Comparison of ENCODE assay signal across 14 mouse cellular contexts in the genomic region with DNA sequence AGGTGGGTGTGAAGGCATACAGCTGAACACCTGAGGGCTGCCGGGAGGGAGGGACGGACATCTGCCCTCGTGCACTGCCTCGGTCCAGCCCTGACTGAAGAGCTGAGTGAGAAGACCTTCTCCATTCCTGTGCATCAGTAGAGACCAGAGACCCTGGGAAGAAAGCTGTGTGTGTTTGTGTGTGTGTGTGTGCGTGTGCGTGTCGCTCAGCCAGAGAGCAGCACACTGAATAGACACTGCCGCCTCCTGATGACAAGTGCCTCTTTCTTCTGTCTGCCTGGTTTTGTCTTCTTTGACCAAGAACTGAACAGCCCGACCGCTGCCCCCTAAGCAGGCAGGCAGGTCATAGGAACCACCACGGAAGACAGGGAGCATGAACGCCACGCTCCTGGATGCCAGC. TPM values are rescaled to one million over a fixed set of nuclear protein-coding genes. Genes with fewer than 3 reads are reported as not detected.
DNase-seq lines count a peak whose midpoint lies in the region; ATAC-seq and TF ChIP-seq lines count a peak whose summit lies in the region.
"Had no signal": no experiment of that assay in that cellular context is flagged by ENCODE, and none has a peak within 500 bp of the region (broad histone marks: within the 10 kb centered on the region; RNA-seq: fewer than 3 reads in every experiment).

No protein-coding gene starts in this region.

- H3K4me3 ChIP-seq in neural tube, embryonic 11.5 days (ENCODE audit: low read depth, low read length), result peak overlapping the region; percentile 25
- H3K4me3 ChIP-seq in forebrain, embryonic 14.5 days (ENCODE audit: low read depth, low read length), result peak overlapping the region; percentile 32
- no peak overlapping the region for H3K4me3 ChIP-seq in limb, embryonic 12.5 days (replicated peaks)
- peak overlapping the region; percentile 19 for H3K4me3 ChIP-seq in olfactory bulb, adult 2 months (ENCODE audit: insufficient read depth, low read depth, low read length)
- H3K4me3 ChIP-seq: erythroblast, embryonic 14.5 days had no signal

- H3K4me1 ChIP-seq in neural tube, embryonic 11.5 days (ENCODE audit: control insufficient read depth, insufficient read depth, low read length), result peaks cover 35% of the 10 kb centered on the region
- H3K4me1 ChIP-seq in forebrain, embryonic 14.5 days (ENCODE audit: control insufficient read depth, insufficient read depth, low read length), result peaks cover 36% of the 10 kb centered on the region
- peaks cover 31% of the 10 kb centered on the region for H3K4me1 ChIP-seq in limb, embryonic 12.5 days (replicated peaks)
- peaks cover 59% of the 10 kb centered on the region for H3K4me1 ChIP-seq in olfactory bulb, adult 2 months (ENCODE audit: control insufficient read depth, insufficient read depth, low read length)

- peak; percentile 33 for DNase-seq in neural tube, embryonic 11.5 days (ENCODE audit: low spot score)
- DNase-seq in neural tube, embryonic 10.5 days (ENCODE audit: extremely low spot score, low spot score), result no peak
- DNase-seq in forebrain, embryonic 14.5 days (ENCODE audit: low spot score), result no peak
- DNase-seq in cerebellum, adult 9-11 months, result no peak
- no peak for DNase-seq in spleen, adult 18-20 months
- DNase-seq: adrenal gland, postnatal 25 days; cerebellum, adult 18-20 months; gastrocnemius, postnatal 36 days; thymus, postnatal 4 days had no signal

- no peak for TF ChIP-seq POLR2A in olfactory bulb, adult 2 months (IDR thresholded peaks at IDR 0.05; ENCODE audit: insufficient read depth, low read depth, low read length)

- ATAC-seq in neural tube, embryonic 11.5 days (ENCODE audit: insufficient read depth, low FRiP score, low TSS enrichment), result no peak
- no peak for ATAC-seq in forebrain, embryonic 14.5 days
- no peak for ATAC-seq in limb, embryonic 12.5 days (ENCODE audit: insufficient number of reproducible peaks, insufficient read depth, low FRiP score, low TSS enrichment, low read depth)
- ATAC-seq in erythroblast, adult 5-6 weeks (replicated peaks; ENCODE audit: low FRiP score, poor library complexity, severe bottlenecking), result no peak
- ATAC-seq: CD4-positive, CD25-positive, alpha-beta regulatory T cell, adult 4 months had no signal

- peaks cover 4% of the 10 kb centered on the region; the same call in 1 of the 2 replicates for H3K36me3 ChIP-seq in neural tube, embryonic 11.5 days (ENCODE audit: control insufficient read depth, insufficient read depth, low read length)
- H3K36me3 ChIP-seq in forebrain, embryonic 14.5 days (ENCODE audit: control insufficient read depth, insufficient read depth, low read length), result peaks cover 14% of the 10 kb centered on the region; the same call in 1 of the 2 replicates
- H3K36me3 ChIP-seq in limb, embryonic 12.5 days, result peaks cover 77% of the 10 kb centered on the region

- peak overlapping the region; percentile 49 for H3K9ac ChIP-seq in neural tube, embryonic 11.5 days (ENCODE audit: low read length)
- peak overlapping the region; percentile 69 for H3K9ac ChIP-seq in forebrain, embryonic 14.5 days (ENCODE audit: low read length)
- H3K9ac ChIP-seq in limb, embryonic 12.5 days (replicated peaks), result no peak overlapping the region

- no peaks in the 10 kb centered on the region for H3K9me3 ChIP-seq in neural tube, embryonic 11.5 days (ENCODE audit: control insufficient read depth, low read length)
- H3K9me3 ChIP-seq in forebrain, embryonic 14.5 days (replicated peaks; ENCODE audit: control insufficient read depth, low read length), result no peaks in the 10 kb centered on the region
- H3K9me3 ChIP-seq in limb, embryonic 12.5 days, result no peaks in the 10 kb centered on the region

- peak overlapping the region; percentile 33 for H3K4me2 ChIP-seq in neural tube, embryonic 11.5 days (ENCODE audit: low read depth)
- peak overlapping the region; percentile 54 for H3K4me2 ChIP-seq in forebrain, embryonic 14.5 days (ENCODE audit: low read length)
- H3K4me2 ChIP-seq in limb, embryonic 12.5 days, result 0 out of 2 replicates have a peak overlapping the region, but pooled peaks have one; percentile 4

- no peaks in the 10 kb centered on the region for H3K27me3 ChIP-seq in neural tube, embryonic 11.5 days (ENCODE audit: control insufficient read depth, insufficient read depth, low read length)
- no peaks in the 10 kb centered on the region for H3K27me3 ChIP-seq in forebrain, embryonic 14.5 days (replicated peaks; ENCODE audit: control insufficient read depth, insufficient read depth, low read length)
- peaks cover 3% of the 10 kb centered on the region; the same call in 1 of the 2 replicates for H3K27me3 ChIP-seq in limb, embryonic 12.5 days

- no peak for TF ChIP-seq CTCF in olfactory bulb, adult 2 months (IDR thresholded peaks at IDR 0.05; ENCODE audit: insufficient read depth, low read depth, low read length)

- 82% methylated on average over 13 of the region's 13 CpGs for WGBS in neural tube, embryonic 11.5 days
- WGBS in forebrain, embryonic 14.5 days, result 55% methylated on average over 13 of the region's 13 CpGs
- WGBS in limb, embryonic 12.5 days, result 93% methylated on average over 13 of the region's 13 CpGs
- WGBS in olfactory bulb, adult 2 months, result 53% methylated on average over 13 of the region's 13 CpGs

- H3K27ac ChIP-seq in neural tube, embryonic 11.5 days (ENCODE audit: low read depth, low read length), result peak overlapping the region; percentile 72
- peak overlapping the region; percentile 86 for H3K27ac ChIP-seq in forebrain, embryonic 14.5 days (ENCODE audit: low read depth, low read length)
- no peak overlapping the region for H3K27ac ChIP-seq in limb, embryonic 12.5 days
- peak overlapping the region; percentile 66 for H3K27ac ChIP-seq in olfactory bulb, adult 2 months (ENCODE audit: insufficient read depth, low read depth, low read length)

RNA-seq across cellular contexts. Expression of a gene that starts 39.1 kb away (rescaled TPM):
- polyA plus RNA-seq in neural tube, embryonic 11.5 days (2014; fragmentation: Nextera tagmentation; extraction: Ambion mirVana), result 0.69 and 0.76 TPM in 2 replicates
- 1.6 TPM in 2 replicates for polyA plus RNA-seq in forebrain, embryonic 14.5 days (2014; fragmentation: Nextera tagmentation; extraction: Ambion mirVana)
- polyA plus RNA-seq in limb, embryonic 12.5 days (2016; fragmentation: Nextera tagmentation; extraction: Ambion mirVana), result 1.2 and 1.4 TPM in 2 replicates
- polyA plus RNA-seq in olfactory bulb, adult 2 months (2012; ENCODE audit: insufficient read depth, insufficient read length, low replicate concordance, missing spikeins), result not detected in 2 replicates
- not detected in 2 replicates for total RNA-seq in erythroblast, adult 5-6 weeks (2015; ENCODE audit: low replicate concordance)
- not detected in 2 replicates for total RNA-seq in erythroblast, adult 5-6 weeks (2017; ENCODE audit: low replicate concordance)
- total RNA-seq: adrenal gland, postnatal 25 days; gastrocnemius, postnatal 36 days had no signal
- polyA plus RNA-seq: erythroblast, embryonic 14.5 days had no signal

Comparison
In these comparisons a context has a peak if more than half of its experiments do, and no peak if none do; other contexts are left out.
1. H3K4me2 ChIP-seq: peak in every context shown above with its lines; median percentile 54 in forebrain, embryonic 14.5 days; 33 in neural tube, embryonic 11.5 days; 4 in limb, embryonic 12.5 days.